Mouse (Mus musculus) heart, adult 2 months (tissue): Measurements from ENCODE around the gene Dnah3.

Source experiments
- CTCF ChIP-seq: fragments of 200-600 bp; IDR thresholded peaks from 2 replicates; pipeline ENCODE4 v1.8.1; 2022; ENCODE audit warnings: antibody characterized with exemption, mild to moderate bottlenecking, moderate library complexity
- POLR2A ChIP-seq: fragments of 200-500 bp; IDR thresholded peaks from 2 replicates; pipeline ENCODE4 v1.6.1; 2011; ENCODE audit warnings: mild to moderate bottlenecking, low read depth, low read length, control low read depth; ENCODE audit not compliant: insufficient read depth

- no peak for TF ChIP-seq POLR2A
- no peak for TF ChIP-seq CTCF
Observed at GRCm38 (mm10) chr7:119959491-119959890, 135.6 kb downstream of the Dnah3 start.
